Mouse (Mus musculus) kidney, postnatal 4 days (tissue): ENCODE results near the gene Atp8b4.
"Not testable (repeated sequence)": the region's sequence is repeated elsewhere in the genome, so short reads cannot be mapped to it uniquely, and the experiment has no call there.

Experiments
- DNase-seq, 2 experiments: peaks; one replicate each; pipeline ENCODE4 v3.0.0; 2021; ENCODE audit warnings: mixed read lengths in 2 of 2

The Atp8b4 gene

GRCm38 (mm10) chr2:126495832-126496695 is 4.4 kb downstream of the Atp8b4 start:
- DNase-seq: no peak

DNA sequence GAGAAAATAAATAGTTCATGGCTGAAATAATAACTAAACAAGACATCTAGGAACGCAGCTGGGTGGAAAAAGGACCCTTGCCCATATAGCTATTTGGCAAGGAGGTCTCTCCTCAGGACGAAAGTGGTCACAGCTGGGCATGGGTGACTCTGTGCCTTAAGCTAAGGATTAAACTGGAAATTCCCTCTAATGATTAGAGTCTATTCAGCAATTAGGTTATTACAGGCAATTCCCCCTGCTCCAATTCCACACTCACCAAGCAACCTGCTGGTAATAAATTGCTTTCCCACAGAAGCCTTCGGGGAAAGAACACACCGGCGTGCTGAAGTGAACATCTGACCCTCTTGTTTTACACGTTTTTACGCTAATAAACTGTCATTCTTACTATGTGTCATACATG is 5.2 kb downstream of the Atp8b4 start:
- DNase-seq: no peak

GRCm38 (mm10) chr2:126493306-126493705 is 7.2 kb downstream of the Atp8b4 start:
- DNase-seq: no peak

DNA sequence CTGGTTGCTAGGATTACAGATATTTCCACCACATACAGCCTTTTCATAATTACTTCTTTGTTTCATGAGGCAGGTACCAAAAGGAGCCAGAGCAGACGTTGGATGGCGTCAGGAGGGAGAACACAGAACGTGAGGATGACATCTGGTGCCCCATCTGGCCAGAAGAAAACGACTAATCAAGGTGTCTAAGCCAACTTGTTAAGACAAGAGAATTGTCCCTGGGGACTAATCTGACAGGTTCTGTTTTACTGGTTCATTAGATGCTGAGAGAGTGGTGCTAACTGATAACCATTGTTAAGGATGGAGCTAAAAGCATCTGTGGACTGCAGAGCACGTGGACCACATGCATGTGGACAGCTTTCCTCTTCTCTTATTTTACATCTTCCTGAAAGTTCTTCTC is 7.8 kb downstream of the Atp8b4 start:
- no peak for DNase-seq

- no peak for DNase-seq
Observed at GRCm38 (mm10) chr2:126491446-126491845, 9.0 kb downstream of the Atp8b4 start.

DNA sequence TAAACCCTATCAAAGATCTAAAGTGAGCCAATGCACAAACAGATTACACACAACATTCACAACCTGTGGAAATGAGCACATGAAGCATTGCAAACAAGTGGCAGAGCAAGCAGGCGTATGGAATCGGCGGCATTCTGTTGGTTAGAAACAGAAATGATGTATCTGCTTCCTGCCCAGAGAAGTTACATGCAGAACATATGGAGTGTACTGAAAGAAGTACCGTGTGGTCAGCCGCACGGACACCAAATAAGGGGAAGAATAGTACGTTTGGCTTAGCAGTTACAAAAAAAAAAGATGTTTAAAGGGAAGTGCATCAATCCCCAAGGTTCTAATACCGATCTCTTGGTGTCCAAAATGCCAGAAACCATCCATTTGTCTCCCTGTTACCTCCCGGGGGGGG is 9.9 kb downstream of the Atp8b4 start:
- no peak for DNase-seq

DNA sequence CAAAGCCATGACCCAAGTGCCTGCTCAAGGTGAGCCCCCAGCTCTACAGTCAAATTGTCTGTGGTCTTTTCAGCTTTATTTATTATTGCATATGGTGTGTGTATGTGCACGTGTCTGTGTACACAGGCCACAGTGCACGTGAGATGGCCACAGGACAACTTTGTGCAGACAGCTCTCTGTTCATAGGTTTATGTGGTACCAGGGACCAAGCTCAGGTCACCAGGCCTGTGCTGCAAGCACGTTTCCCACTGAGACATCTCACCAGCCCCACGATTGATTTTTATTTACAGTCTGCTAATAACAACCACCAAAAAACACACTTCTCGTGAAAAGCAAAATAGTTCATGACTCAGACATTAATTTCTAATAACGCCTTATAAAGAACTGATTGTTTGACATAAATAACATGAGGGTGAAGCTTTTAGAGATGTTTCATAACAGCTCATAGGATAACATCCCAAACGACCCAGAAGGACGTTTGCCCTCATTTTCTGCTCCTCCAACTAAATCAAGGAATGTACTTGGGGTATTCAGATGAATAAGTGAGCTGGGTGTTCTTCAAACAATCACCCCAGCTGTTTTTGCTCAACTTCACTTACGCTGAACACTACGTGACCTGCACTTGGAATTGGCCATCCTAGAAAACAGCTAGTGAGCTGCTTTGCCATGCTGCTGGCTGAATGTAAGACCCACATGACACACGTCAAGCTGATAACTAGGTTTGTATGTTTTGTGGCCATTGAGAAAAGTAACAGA is 15.0 kb downstream of the Atp8b4 start:
- no peak for DNase-seq

- DNase-seq: peak in 1 of 2 experiments; percentile 11
Observed at GRCm38 (mm10) chr2:126483337-126483736, 17.1 kb downstream of the Atp8b4 start.

- DNase-seq: no peak
Observed at GRCm38 (mm10) chr2:126477556-126477955, 22.9 kb downstream of the Atp8b4 start.

- no peak for DNase-seq
Observed at GRCm38 (mm10) chr2:126475681-126476410, 24.6 kb downstream of the Atp8b4 start.

DNA sequence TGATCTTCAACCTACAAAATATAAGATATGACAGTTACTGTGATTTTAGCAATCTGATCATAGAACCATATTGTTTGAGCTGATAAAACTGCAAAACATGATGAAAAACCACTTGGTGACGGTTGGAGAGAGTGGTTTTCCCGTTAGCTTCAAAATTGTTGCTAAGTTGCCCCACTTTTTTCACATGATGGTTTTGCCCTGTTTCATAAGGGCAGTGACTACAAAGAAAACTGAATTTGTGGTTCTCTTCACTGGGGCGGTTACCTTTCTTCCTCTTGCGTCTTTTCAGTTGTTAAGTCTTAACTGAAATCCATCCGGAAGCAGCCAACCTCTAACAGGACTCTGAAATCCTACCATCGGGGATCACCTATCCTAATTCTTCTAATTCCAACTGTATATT is 26.5 kb downstream of the Atp8b4 start:
- no peak for DNase-seq

DNA sequence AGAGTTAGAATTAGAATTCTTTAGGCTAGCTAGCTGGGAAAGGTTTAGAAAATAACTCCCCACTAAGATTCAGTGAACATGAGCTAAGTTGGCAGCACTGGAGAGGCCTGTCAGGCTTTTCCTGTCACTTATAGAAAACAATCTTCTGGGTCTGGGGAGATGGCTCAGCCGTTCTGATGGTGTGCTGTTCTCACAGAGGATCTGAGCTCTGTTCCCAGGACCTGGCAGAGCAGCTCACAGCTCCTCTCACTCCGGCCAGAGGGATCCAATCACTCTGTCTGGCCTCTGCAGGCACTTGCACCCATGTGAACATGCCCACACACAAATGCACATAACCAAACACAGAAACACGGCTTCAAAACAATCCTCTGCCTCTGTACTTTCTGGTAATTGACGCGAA is 27.6 kb downstream of the Atp8b4 start:
- no peak for DNase-seq

DNA sequence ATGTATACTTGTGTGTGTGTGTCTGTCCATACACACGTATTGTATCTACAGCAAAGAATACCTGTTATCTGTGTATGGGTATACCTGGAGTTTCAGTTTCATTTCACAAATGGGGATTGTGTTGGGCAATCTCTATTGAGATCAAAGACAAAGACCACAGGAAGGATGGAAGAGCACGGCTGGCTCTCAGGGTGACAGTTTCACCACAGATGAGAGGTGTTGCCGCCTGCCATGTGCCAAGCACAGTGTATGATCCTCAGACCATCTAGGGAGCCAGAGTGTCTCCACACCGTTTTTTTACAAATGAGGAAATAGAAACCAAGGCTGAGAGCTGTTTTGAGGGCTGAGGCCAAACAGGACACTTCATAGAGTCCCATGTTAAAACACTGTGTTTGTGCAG is 32.7 kb downstream of the Atp8b4 start:
- no peak for DNase-seq

DNA sequence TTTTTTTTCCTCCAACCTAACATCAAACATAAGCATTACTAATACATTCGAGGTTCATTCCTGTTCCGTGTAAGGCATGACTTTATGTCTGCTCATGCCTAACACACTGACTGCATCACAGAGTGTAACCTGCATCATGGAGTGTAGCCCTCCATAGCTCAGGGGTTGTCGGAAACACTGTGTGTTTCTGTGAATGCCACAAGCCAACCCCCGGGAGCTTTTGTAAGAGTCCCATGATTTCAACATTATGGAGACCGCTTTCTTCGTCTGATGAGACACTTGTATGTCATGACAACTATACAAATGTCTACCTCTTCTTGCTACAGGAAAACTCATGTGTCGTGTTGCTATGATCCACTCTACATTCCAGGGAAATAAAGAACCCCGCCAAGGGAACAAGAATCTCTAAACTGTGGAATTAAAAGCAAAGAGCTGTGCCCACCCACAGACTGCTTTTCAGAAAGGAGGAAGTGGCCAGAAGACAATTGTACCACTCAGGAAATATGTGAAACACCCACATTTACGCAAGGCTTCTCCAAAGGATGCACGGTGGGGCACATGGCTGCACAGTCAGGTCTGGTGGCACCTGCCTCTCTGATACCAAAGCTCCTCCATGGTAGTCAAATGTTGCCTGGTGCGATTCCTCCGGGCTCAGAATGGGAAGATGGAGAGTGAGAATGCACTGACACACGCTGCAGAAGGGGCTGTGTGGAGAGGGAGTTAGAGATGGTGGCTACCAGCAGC is 33.9 kb downstream of the Atp8b4 start:
- DNase-seq: no peak

- DNase-seq: no peak
Observed at GRCm38 (mm10) chr2:126458661-126459060, 41.8 kb downstream of the Atp8b4 start.

DNA sequence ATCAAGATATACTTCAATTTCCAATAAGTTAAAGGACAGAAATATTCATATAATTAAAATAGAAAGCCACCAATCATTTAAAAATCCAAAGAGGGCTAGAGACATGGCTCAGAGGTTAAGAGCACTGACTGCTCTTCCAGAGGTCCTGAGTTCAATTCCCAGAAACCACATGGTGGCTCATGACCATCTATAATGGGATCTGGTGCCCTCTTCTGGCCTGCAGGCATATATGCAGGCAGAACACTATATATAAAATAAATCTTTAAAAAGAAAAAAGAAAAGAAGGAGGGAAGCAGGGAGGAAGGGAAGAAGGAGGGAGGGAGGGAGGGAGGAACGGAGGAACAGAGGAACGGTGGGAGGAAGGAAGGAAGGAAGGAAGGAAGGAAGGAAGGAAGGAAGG is 42.7 kb downstream of the Atp8b4 start:
- not testable (repeated sequence) for DNase-seq

DNA sequence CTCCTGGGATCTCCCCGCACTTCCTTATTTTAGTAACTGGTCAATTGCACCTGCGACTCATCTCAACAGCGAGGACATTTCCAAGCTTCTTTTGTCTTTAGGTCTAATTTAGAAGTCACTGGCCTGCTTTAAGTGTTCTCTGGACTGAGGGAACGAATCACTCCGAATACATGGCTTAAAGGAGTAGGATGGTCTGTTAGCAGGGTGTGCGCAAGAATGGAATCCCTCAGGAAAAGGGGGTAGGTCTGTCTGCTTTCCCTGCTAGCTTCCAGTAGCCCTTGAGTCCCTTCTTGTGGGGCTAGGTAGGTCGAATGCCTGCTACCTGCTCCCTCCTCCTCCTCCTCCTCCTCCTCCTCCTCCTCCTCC is 49.6 kb downstream of the Atp8b4 start:
- DNase-seq: no peak

DNA sequence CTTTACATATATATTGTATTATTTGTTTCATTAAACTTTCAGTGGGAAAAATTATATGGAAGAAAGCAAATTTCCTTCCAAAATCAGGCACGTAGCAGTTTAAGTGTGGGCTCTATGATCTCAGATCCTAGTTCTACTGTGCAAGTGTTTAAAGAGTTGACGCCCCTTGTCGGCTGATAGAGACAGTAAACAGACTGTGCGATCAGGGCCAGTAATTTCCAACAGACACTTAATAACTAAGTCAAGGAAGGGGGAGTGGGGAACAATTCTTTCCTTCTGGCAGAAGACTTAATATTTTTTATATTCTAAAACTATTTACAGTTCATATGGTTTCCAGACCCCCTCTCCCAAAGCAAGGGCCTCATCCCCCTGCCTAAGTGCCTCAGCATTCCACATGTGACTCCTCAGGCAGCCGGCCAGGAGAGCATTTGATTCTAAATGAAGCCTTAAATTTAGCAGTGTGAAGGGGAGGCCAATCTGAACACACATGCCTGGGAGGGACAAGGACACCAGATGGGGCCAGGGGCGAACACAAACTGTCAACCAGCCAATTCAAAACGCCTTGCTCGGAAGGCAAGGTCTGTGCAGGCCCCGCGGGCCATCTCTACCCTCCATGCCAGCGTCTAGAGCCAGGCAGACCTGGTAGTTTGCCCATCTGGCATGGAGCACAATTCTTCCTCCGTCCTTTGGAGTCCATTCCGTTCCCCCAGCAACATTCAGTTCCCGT is 50.1 kb downstream of the Atp8b4 start:
- peak; percentile 65 to 71 for DNase-seq

- no peak for DNase-seq
Observed at GRCm38 (mm10) chr2:126445039-126445438, 55.4 kb downstream of the Atp8b4 start.

GRCm38 (mm10) chr2:126441586-126441985 is 58.9 kb downstream of the Atp8b4 start:
- DNase-seq: no peak

- DNase-seq: no peak
Observed at GRCm38 (mm10) chr2:126434712-126435111, 65.8 kb downstream of the Atp8b4 start.

DNA sequence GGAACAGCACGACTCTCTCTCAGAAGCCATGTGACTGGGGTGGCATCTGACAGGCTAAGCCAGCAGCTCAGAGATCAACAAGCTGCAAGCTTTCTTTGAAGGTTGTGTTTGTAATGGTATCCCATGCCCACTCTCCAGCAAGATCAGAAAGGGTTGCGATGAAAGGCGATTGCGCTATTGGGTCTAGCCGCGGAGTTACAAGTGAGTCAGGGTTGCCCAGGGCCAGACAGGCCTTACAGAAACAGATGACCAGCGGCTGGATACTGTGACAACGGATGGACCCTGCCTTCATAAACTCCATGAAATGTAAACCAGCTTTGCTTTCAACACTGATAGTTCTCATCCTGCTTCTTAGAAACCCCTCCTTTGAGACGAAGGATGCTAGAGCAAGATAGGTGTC is 66.2 kb downstream of the Atp8b4 start:
- no peak for DNase-seq
